Mouse (Mus musculus) intestine, embryonic 14.5 days (tissue): Measurements from ENCODE around the gene Gpatch8. TPM values are rescaled to one million over a fixed set of nuclear protein-coding genes. Genes with fewer than 3 reads are reported as not detected.

Experiments used
- polyA plus RNA-seq: library from polyadenylated mRNA; unstranded; fragments of >200 nt; fragmentation: Nextera tagmentation; extraction: Ambion mirVana; gene quantifications from 2 replicates; pipeline ENCODE4 v1.2.1, GENCODE M21; 2014

The Gpatch8 gene
- polyA plus RNA-seq, 1 experiment from 2014 or later: 40.1 TPM

Other genes starting within 250 kb of the Gpatch8 start
- gene Ubtf, start 236.7 kb downstream of the Gpatch8 start, polyA plus RNA-seq: 85.5 and 86.0 TPM in 2 replicates
- gene Slc4a1, start 190.2 kb downstream of the Gpatch8 start, polyA plus RNA-seq: 1.8 and 2.8 TPM in 2 replicates
- gene Rundc3a, start 163.0 kb downstream of the Gpatch8 start, polyA plus RNA-seq: 7.6 and 10.0 TPM in 2 replicates
- 281 and 296 TPM in 2 replicates for gene Slc25a39, start 148.4 kb downstream of the Gpatch8 start, polyA plus RNA-seq
- gene Grn, start 126.1 kb downstream of the Gpatch8 start, polyA plus RNA-seq: 115 and 116 TPM in 2 replicates
- 4.5 and 4.7 TPM in 2 replicates for gene Fam171a2, start 108.7 kb downstream of the Gpatch8 start, polyA plus RNA-seq
- gene Itga2b, start 86.3 kb downstream of the Gpatch8 start, polyA plus RNA-seq: 4.9 and 6.4 TPM in 2 replicates
- 13.5 and 15.7 TPM in 2 replicates for gene Gm11627, start 23.1 kb upstream of the Gpatch8 start, polyA plus RNA-seq
- gene Fzd2, start 48.0 kb upstream of the Gpatch8 start, polyA plus RNA-seq: 20.4 and 21.9 TPM in 2 replicates
- 0.31 and 1.3 TPM in 2 replicates for gene Meioc, start 107.3 kb upstream of the Gpatch8 start, polyA plus RNA-seq
- 43.5 and 43.6 TPM in 2 replicates for gene Ccdc43, start 141.4 kb upstream of the Gpatch8 start, polyA plus RNA-seq
- gene Adam11, start 205.0 kb upstream of the Gpatch8 start, polyA plus RNA-seq: 4.9 and 5.8 TPM in 2 replicates